Mouse (Mus musculus) kidney, adult 8-10 months (tissue): ENCODE data around the gene Pdcl.

Experiments used
- DNase-seq, 2 experiments: peaks; one replicate each; pipeline ENCODE4 v3.0.0; 2022

The Pdcl gene

DNA sequence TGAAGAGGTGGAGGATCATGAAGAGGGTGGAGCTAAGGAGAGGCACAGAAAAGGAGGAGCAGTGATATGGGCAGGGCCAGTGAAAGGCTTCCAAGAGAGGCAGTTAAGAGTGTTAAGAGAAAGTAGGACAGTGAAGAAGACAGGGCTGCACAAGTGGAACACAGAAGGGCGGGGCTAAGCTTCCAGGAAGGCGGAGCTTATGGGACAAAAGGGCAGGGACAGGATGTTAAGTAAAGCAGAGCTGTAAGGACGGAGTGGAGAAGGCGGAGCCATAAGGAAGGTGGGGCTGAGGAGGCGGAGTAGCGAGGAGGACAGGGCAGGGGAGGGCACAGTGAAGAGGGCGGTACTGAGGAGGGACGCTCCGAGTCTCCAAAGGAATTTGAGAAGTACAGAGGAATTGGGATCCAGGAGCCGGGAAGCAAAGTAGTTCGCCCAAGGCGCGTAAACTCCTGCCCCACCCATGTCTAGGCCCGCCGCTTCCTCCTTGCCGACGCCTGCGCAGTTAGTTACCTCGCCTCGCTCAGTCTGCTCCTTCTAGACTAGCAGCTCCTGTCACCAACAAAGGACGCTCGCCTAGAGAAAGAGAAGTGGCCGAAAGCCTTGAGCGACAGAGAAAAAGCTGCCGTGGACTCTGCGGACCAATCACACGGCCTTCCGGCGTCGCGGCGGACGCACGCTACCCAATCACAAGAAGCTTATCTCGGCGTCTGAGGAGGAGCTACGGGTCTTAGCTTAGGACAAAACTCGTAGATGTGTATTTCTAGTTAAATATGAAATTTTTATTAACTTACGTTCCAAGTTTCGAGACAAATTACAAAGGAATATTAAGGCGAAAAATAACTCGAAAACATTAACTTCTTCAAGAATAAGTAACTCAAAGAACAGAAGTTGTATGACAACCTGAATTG lies at the start of gene Pdcl:
Gene Pdcl, minus strand, starts transcription at position 700 of the 908 bp plus-strand sequence.
- peak; percentile 96 to 97 for DNase-seq

DNA sequence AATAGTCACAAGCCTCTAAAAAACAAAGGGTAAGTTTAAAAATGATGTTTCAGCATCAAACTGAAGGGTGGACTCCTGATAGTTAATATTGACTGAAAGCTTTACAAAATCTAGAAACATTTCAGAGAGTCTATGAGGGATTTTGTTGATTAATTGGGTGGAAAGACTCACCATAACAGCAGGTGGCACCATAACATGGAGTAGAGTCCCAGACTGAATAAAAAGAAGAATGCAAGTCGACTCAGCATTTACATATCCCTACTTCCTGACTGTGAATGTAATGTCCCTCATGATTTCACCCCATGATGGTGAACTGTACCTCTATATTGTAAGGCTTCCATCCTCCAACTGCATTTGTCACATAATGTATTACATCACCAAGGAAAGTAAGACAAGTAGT lies 36.4 kb upstream of the Pdcl start:
- no peak for DNase-seq

DNA sequence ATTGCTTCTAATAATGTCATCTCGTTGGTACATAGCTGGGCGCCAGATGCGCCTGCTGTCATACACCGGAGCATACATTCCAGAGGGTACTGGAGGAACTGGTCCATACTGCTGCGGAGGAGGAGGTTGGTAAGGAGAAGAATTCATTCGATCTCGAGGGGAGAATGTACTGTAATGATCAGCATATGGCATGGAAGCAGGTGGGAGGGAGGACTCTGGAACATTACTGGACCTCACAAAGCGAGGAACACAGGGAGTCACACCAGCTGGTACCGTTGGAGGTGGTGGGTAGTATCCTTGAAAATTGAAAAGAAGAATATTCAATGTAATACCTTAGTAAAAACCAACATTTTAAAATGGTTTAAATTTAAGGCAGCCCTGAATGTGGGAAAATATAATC lies 23.8 kb upstream of the Pdcl start:
- DNase-seq = no peak

DNA sequence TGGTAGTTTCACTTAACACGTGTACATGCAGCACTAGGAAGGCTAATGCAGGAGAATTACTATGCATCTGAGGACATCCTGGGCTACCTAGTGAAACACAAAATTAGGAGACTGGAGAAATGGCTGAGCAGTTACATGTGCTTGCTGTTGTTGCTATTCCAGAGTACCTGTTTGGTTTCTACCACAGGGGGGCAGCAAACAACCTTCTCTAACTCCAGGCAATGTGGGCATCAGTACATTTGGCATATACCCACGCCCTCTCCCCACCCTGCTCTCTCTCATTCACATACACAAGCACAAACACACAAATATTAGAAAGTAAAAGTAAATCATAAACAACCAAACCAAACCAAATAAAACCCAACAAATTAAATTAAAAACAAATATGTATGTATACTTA lies 21.1 kb upstream of the Pdcl start:
- DNase-seq = peak; percentile 33 to 68

DNA sequence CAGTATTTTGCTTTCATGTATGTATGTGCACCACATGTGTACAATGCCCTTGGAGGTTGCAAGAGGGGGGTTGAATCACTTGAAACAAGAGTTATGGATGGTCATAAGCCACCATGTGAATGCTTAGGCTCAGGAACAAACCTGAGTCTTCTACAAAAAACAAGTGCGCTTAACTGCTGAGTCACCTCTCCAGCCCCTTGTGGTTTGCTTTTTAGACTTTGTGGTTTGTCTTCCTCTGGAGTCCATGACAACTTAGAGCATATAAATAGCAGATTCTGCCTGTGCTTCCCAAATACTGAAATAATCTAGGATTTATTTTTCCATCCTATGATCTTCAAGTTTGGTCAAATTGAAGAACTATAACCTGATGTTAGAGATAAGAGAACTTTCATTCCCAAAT lies 16.9 kb upstream of the Pdcl start:
- DNase-seq = no peak

DNA sequence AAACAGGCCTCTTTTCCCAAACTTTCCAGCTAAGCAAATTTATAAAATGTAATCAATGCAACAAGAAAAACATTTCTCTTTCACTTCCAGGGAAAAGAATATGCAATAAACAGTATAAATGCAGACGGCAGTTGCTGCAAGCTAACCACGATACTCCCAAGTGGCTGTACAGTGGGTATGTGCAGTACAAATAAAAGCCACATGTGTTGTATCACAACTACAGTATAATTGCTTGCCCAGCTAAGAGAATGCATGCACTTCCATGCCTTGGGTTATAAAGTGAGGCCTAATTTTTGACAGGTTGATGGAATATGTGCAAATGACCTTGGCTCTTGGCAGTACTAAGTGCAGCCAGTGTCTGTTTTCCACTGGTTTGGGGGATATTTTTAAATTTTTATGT lies 11.5 kb upstream of the Pdcl start:
- DNase-seq = no peak

DNA sequence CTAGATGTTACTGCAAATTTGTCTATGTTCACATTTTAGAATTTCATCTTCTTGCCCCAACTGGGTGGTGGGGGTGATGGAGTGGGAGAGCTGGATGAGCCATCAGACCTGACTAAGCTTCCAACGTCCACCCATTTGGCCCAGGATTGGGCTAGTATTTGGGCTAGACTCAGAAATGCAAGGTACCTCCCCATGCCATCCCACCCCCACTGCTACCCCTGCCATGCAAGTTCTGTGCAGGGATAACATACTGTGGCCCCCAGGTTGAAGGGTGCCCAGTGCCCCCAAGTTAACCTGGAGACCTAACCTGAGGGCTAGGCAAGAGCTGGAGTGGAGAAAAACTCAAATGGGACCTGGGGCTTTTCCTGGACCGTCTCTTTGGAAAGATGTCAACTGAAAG lies 776 bp upstream of the Pdcl start:
- DNase-seq = no peak

DNA sequence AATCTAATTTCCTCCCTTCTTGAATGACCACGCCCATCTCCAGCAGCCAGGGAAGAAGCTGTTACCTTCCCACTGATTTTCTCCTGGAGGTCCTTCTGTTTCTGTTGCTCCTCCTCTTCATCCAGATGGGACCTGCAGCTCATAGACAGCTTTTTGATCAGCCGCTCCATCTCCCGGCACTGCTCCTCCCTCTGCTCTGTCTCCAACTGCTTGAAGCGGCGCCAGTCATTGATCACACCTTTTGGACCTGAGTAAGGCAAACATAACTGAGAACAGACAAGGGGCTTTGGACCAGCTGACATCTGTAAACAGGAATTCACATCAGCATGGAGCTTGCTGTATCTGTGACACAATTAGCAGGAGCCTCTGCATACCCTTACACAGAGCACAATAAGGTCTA lies 3.6 kb downstream of the Pdcl start:
- no peak for DNase-seq

DNA sequence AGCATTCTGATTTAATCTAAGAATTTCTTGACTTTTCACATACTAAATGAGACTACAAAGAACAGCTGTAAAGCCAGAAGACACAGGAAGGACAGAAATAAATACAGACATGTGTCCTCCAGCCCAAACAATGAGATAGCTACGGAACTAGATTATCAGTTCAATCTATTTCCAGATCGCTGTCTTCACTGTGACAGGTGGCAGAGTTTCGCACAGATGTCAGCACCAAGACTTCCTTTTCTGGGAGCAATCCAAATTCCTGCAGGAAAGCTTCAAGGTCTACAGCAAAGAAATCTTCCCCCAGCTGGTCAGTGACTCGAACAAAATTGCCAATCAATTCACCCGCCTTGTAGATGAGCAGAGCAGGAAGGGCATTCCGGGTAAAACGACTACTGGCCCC lies 7.5 kb downstream of the Pdcl start:
- peak in 1 of 2 experiments; percentile 32 for DNase-seq

DNA sequence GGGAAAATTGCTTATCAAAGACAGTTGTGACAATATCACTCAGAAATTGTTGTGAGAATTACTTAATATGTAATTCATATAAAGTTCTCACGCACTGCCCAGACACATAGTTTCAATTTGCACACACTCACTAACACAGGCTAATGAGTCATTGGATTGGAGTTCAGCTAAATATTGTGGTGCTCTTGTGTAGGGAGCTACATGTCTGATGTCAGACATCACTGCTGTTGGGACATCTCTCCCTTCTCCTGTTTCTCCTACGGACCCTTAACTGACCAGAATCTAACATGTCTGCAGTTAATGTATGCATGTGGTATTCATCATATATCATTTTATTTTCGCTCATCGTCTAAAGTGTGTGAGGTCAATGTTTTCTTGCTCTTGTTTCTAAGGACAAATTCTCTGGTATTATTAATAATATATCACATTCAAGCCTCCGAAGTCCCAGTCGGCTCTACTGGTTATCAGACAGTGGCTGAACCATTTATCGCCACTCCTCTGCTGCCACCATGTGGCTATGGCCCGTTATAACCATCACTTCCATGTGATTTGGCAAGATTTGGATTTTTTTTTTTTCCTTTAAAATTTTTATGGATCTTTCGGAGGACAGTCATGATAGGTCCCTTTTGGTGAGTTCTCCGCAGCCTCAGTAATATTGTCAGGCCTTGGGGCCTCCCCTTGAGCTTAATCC lies 20.5 kb downstream of the Pdcl start:
- peak in 1 of 2 experiments; percentile 42 for DNase-seq

DNA sequence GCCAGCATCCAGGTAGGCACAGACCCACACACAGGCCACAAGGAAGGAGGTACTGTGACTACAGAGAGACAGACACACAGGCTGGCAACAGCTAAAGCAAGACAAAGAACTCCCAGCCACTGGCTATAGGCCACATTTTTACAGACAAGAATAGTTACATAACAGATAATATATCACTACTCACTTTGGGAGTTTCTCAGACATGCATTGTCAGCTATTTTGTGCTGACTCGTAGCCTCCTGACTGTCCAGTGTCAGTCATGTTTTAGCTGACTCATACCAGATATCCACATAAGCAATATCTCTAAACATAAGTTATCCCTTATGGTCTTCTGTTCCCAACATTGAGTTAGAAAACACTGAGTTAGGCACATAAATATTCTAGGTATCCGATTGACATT lies 25.8 kb downstream of the Pdcl start:
- DNase-seq = no peak

DNA sequence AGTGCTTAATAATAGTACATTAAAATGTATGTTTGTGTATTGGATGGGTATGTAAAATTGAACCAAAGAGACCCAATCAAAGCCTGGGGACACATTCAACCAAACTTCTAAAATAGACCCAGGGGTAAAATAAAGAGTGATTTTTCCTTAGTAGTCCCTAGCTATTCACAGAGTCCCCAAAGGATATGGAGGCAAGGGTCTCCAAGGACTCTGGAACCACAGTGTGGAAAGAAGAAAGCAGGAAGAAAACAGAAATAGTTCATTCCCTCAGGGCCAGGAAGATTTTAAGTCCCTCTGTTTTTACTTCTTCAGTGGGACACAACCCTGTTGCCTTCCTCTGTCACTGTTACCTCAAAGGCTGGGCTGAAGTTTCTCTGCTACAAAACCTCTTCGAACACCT lies 32.9 kb downstream of the Pdcl start, which contains the start of gene Olfr368:
Gene Olfr368, plus strand, starts transcription at position 301 of the 400 bp plus-strand sequence.
- DNase-seq = no peak
